Mouse (Mus musculus) c-Kit-negative CD71-positive TER-119-positive erythroid progenitor cells, embryonic 14.5 days (primary cell): ENCODE data around the gene Slc35e3.

ENCODE experiments used
- DNase-seq: peaks from one replicate; pipeline ENCODE4 v3.0.0-alpha.2; 2013; ENCODE audit warnings: low read depth, low spot score

Slc35e3 gene

DNA sequence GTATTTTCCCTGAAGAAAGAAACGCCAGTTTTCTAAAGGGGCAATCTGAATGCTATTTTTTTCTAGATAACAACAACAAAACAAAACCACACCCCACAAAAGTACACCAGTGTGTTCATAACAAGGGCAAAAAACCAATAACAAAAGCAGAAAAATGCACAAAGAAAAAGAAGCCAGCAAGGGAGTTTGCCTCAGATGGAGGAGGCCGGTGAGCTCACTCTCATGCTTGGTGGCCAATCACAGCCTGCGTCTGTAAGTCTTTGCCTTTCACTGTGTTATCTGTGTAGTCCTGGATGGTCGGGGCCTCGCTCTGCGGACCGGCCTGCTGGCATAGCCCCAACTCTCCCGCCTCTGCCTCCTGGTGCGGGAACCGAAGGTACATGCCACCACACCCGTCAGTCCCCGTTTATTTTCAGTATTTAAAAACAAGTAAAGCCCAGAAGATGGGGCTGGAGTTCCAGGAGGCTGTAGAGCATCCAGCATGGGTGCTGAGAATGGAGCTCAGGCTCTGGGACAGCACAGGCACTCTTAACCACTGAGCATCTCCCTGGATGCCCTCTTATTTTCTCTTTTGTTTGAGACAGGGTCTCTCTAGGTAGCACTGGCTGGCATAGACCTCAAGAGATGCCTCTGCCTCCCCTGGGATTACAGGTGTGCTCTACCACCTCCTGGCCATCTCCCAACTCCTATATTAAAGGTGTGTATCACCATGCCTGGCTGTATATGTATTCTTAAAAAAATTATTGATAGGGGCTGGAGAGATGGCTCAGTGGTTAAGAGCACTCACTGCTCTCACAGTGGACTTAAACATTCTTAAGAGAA, 30.3 kb upstream of the Slc35e3 start:
- no peak for DNase-seq

DNA sequence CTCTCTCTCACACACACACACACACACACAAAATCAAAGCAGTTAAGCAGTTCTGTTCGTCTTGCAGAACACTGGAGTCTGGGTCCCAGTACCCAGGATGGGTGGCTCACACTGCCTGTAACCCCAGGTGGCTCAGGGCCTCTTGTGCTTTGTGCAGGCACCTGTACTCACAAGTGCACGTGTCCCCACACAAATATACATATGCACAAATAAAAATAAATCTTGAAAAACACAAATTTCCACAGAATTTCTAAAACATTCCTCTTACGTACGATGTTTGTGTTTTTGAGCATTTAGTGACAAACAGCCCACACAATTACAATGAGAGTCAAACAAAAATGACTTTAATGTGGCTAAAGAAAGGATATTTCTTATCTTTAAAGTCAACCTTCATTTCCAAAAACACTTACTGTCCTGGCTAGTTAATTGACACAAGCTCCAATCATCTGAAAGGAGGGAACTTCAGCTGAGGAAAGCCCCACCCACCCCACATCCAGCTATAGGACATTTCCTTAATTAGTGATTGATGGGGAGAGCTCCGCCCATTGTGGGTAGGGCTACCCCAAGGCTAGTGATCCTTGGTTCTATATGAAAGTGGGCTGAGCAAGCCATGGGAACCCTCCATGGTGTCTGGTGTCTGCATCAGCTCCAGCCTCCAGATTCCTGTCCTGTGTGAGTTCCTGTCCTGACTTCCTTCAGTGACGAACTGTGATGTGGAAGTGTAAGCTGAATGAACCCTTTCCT, 29.4 kb upstream of the Slc35e3 start:
- DNase-seq: no peak

DNA sequence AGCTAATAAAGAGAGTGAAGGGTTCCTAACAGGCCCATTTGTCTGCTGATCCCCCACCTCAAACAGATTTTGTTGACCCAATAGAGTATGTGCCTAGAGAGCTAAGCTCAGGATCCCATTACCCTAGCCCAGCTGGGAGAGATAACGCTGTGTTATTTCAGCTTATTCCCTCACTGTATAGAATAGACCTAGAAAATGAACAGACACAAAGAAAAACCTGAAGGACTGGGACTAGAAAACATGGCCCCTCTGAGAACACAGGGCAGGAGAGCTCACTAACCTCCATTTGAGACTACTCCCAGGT, 28.6 kb upstream of the Slc35e3 start:
- DNase-seq: no peak

DNA sequence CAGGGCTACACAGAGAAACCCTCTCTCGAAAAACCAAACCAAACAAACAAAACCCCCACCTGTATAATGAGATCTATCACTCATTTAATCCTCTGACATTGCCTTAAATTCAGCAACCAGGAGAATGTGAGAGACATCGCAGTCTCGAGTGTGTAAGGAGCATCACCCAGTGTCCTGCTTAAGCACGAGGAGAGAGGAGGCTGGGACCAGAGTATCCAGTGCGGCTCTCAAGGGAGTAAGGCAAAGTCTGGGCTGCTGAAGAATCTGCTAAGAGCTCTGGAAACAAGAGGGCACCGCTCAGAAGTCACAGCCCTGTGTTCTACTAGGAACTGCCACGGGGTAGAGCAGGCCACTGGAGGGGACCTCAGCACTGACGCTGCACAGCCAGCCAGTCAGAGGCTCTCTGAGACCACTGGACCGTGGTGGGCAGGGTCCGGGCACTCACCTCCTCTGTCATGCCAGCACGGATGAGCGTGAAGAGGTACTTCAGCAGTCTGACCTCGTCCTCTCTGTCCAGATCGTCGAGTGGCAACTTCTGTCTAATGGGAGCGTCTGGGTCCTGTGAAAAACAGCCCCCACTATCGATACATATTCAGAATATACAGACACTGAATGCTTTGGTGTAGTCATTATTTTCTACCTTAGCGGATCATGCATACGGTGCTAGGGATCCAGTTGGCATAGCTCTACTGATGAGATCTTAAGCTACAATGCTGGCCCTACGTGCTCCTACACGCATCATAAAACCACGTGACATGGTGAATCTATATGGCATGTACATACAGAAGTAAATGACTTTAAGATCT, 28.0 kb upstream of the Slc35e3 start:
- no peak for DNase-seq

DNA sequence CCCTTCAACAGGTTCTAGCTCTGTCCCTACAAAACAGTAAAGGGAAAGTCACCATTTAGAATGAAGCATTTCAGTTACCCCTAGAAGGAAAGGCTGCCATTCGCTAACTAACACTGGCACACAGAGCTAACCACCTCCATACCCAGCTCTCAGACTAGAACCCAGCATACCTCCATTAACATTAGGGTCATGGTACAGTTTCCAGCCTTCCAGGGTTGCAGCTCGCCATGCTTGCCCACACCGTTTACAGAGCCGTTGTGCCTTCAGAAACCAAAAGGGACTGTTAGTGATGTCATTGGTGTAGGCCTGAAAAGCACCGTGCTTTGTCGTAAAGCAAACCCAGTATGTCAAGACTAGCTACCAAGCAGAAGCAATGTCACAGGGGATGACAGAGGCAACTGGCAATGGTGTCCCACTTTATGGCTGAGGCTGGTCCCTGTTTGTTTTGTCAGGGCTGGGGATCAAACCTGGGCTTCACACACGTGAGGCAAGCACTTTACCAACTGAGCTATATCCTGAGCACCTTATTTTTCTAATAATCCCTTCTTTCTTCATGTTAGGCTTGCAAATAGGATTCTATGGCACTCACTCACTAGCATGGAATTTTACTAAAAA, 27.0 kb upstream of the Slc35e3 start:
- no peak for DNase-seq

DNA sequence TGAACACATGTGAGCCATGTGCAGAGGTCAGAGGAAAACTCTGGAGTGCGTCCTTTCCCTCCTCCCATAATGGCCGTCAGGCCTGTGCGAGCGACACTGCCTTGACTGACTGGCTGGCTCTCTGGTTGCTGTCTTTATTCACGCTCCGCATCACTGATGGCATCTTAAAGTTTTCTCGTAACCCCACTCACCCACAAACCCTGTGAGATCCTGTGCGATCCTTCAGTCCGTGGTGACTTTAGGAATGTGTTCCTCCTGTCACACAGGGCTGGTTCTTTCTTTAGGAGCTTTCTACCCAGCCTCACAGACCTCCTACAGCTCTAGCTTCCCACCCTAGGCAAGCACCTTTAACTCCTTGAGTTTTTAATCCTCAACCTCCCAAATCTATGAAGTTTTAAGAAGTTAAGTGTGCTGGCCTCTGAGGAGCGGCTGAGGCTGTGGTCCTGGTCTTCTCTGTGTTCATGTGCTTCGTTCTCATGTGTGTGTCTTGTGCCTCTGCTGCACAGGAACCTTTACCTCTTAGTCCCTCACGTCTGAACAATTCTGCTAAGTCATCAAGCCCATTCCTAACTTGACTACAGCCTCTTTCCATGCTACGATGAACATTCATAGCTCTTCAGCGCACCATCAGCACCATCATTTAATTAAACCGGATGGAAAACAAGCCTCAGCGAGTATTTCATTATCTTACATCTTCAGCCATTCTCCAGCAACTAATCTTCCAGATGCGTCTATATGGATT, 26.4 kb upstream of the Slc35e3 start:
- no peak for DNase-seq

DNA sequence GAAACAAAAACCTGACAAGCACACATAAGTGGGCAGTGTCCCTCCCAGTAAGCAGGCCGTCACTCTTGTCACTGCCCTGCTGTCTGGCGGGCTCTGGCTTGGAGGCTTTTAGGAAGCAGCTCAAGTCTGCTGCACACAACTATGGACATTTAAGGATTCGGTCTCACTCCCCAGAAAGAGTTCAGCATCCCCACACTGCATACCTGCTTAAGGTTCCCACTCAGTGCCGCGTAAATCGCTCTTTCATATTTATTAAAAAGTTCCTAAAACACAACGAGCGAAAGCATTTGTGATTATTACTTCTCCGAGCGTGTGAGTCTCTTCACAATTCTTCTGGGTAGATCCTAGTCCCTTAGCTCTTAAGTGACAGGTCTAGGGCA, 25.0 kb upstream of the Slc35e3 start:
- DNase-seq: no peak

DNA sequence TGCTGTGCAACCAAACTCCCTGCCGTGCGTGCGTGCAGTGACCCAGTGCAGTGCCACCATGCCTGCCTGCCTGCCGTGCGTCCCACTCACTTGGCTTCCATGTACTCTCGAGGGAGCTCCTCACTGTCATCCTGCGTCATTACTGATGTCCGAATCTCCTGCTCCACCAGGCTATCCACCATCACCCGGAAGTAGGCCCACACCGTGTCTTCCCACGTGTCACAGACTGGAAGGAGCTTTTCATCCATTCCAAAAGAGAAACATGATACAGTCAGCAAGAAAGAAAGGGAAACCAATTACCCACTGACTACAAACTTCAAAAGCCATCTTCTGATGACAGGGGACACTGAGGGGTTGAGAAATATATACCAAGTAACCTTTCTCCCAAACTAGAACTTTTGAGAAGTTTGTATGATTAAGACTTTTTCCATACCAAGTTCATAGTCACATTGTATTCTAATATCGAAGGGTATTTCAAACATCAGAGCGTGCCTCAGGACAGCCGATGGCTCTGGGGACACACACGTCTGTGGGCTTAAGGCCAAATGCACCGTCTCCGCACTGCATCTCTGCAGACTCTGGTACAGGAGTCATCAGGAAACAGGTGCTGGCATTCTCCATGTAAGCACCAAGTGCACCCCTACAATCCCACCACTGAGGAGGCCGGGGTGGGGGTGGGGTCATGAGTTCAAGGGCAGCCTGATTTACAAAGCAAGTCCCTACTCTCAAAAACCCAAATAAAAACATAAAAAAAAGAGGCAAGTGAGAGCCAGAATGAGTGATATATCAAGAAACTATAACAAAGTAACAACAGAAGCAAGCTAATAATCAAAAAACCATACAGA, 24.3 kb upstream of the Slc35e3 start:
- DNase-seq: no peak

DNA sequence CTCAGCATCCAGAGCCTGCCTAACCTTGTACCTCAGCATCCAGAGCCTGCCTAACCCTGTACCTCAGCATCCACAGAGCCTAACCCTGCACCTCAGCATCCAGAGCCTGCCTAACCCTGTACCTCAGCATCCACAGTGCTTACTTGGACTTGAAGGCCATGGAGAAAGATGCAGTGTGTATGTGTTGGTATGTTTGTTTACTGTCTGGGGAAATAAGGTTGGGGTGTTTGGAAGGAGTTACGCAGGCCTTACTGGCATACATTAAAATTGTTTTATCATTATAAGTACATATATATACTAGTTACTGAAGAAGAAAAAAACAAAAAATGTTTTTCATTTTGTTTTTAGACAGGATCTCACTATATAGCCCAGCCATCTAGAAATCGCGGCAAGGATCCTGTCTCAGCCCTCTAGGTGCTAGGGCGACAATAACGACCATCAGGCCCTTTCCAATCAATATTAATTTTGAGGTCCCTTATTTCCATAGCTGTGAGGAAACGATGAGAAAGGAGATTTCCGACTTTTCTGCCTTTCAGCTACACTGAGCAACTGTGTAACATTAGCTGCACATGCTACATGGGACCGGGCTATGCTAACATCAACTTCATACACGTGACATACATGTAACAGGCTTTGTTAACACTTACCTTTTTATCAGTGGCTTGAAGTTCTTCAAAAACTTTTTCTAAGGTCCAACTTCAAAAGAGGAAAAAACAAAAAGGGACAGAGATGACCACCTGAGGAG, 23.5 kb upstream of the Slc35e3 start:
- no peak for DNase-seq

DNA sequence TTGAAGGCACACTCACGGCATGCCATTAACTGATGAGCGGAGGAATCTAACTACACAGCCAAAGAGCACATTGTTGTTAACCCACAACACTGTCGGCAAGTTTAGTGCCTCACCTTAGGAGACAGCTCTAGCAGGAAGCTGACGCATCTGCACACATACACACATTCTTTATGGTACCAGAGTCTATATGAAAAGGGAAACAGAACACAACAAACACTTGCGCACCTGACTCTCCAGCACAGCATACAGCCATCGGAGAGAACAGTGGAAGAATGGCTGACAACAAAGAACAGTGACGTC, 21.9 kb upstream of the Slc35e3 start:
- no peak for DNase-seq

DNA sequence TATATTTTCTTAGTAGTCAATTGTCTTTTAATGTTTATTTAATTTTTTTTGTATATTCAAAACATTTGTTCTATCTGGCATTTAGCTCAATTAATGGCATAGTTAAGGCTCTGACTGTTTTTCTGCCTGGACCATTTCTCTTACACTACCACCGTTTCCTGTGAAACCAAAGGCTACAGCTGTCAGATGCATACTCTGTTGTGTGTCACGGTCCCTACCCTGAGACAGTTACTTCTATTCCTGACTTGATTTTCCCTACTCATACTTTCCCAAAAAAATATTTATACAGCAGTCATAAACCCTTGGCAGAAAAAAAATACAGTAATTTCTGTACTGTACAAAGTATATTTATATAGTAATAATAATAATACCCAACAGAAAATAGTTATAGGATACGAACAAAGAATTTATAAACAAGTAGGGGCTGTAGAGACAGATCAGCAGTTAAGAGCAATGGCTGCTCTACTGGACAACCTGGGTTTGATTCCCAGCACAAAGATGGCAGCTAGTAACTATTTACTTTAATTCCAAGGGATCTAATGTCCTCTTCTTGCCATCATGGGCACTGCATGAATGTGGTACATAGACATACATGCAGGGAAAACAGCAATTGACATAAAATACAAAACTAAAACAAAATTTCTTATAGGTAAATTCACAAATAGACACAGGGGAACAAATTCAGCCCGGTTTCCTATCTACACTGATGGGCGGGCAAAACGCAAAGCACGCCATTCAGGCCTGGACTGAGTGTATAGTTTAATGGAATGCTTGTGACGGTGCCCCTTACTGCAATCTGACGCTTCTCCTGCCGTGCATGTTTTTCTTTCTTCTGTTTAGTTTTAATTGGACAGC, 21.3 kb upstream of the Slc35e3 start:
- no peak for DNase-seq

DNA sequence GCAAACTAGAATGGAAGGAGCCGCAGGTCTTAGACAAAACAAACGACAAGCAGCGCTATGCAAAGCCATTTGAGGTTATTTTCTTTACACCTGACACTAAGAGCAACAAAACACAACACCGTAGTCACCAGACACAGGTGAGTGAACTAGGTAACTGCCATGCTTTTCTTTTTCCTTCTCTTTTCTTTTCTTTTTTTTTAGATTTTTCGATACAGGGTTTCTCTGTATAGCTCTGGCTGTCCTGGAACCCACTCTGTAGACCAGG, 20.7 kb upstream of the Slc35e3 start:
- DNase-seq: no peak

DNA sequence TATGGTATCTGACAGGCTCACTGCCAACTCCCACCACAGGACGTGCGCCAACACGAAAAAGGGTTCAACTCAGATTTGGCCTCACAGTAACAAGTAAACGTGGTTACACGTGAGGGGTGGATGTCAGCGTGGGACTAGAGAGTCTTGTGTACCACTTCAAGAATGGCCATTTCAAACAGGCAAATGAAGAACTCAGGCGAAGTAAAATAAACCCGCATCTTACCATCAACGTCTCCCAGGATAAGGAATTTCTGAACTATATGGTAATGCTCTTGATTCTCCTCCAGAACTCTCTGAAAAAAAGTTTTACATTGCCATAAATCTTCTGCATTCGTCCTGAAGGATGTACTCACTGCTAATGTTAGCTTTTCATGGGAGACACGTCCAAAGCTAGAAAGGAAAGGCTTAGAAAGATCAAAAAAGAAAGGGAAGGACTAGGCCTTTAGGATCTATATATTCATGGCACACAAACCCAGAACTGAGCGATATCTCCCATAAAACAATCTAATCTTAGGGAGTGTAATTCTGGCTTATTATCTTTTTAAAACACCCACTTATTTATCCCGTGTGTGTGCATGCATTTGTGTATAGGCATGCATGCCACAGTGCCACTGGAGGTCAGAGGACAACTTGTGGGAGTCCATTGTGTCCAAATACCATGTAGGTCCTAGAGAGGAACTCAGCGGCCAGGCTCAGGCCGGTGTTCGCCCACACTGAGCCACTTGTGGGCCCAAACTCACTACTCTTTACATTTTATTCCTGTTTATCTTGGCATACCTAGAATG, 20.1 kb upstream of the Slc35e3 start:
- no peak for DNase-seq

DNA sequence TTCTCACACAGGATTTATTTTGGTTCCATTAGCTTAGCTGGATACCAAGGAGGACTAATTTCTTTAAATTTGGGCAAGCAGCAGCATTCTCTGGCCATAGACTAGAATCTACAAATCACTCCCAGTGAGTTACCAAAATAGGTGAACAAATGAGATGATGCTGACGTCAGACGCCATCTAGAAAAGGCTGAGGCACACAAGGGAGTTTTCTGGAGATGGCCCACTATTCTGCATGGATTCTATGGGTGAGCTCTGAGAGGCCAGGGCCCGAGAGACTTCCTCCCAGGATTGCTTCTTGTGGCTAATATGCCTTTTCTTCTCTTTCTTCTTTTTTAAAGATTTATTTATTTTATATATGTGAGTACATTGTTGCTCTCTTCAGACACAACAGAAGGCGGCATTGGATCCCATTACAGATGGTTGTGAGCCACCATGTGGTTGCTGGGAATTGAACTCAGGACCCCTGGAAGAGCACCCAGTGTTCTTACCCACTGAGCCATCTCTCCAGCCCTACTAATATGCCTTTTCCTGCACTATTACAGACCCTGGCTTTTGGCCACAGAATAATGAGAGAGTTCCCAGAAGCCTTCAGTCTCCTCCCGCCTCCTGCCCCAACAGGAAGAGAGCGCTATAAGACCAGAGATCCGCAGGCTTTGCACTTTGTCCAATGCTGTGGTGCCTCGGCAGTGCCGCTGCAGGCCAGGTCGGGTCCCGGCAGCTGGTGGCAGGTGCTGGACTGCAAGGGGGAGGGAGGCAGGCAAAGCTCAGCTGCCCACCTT, 19.1 kb upstream of the Slc35e3 start:
- DNase-seq: no peak

DNA sequence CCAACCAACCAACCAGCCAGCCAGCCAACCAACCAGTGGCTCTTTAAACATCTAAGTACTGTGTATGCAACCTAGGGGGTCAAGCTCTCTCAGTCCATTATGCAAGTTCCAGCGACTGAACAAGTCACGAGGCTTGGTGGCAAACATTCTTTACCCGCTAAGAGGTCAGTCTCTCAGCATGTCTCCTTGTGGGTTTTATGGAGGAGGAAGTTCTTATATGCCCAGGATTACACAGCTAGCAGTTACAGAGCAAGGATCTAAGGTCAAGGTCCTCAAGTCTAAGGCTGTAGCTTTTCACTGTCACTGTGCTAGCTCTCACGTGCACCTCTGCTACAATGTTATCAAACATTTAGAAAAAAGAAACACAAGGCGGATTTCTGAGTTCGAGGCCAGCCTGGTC, 18.4 kb upstream of the Slc35e3 start:
- no peak for DNase-seq

DNA sequence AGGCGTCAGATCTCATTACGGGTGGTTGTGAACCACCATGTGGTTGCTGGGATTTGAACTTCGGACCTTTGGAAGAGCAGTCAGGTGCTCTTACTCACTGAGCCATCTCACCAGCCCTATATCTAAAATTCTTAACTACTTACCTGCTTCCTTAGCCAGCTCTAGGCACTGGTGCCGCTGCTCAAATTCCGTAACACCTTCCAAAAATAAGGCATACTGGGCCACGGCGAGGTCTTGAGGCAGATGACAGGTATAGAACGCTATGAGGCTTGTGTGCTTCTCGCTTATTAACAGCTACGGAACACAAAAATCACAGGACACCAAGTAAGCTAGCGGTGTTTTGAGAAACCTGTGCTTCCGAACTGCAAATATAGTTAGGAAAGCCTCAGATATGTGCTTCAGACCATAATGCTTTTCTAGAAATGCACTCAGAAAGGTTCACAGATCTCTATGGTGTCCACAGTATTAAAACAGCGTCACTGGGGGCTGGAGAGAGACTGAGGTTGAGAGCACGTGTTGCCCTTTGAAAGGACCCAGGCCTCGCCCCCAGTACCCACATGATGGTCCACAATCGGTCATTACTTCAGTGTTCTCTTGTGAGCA, 17.5 kb upstream of the Slc35e3 start:
- DNase-seq: no peak

DNA sequence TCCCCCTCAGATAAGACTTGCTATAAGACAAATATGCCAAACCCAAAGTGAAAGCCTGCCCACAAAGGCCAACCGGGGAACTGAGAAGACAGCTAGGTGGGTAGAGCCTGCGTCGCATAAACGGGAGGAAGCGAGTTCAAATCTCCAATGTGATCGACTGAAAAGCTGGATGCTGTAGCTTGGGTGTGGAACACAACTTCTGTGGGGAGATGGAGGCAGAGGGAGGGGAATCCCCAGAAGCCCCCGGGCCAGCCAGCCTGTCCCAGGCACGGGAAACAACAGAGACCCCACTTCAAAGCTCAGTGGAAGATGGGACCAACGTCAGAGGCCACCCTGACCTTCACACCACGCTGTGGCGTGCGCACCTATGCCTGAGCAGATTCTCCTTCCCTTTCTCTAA, 16.8 kb upstream of the Slc35e3 start:
- no peak for DNase-seq
